Mouse (Mus musculus): ENCODE measurements around the gene Casp9. TPM values are rescaled to one million over a fixed set of nuclear protein-coding genes. Genes with fewer than 3 reads are reported as not detected.

The Casp9 gene
- total RNA-seq, 1 experiment: 6.1 TPM

DNA sequence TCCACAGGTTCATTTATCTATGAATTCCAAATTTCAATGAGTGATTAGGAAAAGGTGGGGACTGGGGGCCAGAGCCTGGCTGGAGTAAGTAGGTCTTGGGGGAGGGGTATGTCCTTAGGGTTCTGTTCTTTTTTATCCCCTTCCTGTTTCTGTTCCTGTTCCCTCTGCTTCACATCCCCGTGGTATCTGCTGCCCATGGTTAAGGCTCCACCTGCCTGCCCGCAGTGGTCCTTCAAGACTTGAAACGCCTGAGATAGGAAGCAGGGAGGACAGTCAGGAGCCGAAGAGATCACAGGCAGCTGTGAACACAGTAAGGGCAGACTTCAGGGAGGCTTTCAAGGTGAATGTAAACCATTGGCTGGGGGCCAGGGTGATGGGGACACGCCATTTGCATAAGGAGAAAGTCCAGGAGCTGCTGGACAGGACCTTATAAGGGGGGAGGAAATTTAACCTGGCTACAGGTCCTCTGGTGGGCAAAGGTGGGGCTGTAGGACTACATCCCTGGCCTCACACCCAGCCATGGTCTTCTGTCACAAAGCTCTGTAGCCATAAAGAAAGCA, 41.2 kb downstream of the Casp9 start:
- H3K9ac ChIP-seq (ENCODE audit: insufficient read depth, low read depth, low read length, poor library complexity, severe bottlenecking): no peak overlapping the region
- DNase-seq (ENCODE audit: low read depth, low spot score): no peak
- peaks cover 0 to 10% of the 10 kb centered on the region in 2 experiments; a peak in 1 of 4 replicates for H3K4me1 ChIP-seq (ENCODE audit: control insufficient read depth in 2 of 2, insufficient read depth in 2 of 2, low read length in 2 of 2, poor library complexity in 1 of 2)
- H3K36me3 ChIP-seq (ENCODE audit: control insufficient read depth, insufficient read depth, low read length, poor library complexity, severe bottlenecking): no peaks in the 10 kb centered on the region
- H3K9me3 ChIP-seq (ENCODE audit: control insufficient read depth, insufficient read depth, low read depth, low read length): no peaks in the 10 kb centered on the region
- no peak overlapping the region for H3K4me3 ChIP-seq (ENCODE audit: insufficient read depth in 1 of 2, low read depth in 1 of 2, low read length in 2 of 2, poor library complexity in 1 of 2, severe bottlenecking in 1 of 2)
- in situ Hi-C loops (cut with MboI; ENCODE audit: low sequenced_read_pairs in 2 of 2, unreplicated experiment in 2 of 2): no loop called here
- H3K27ac ChIP-seq (ENCODE audit: insufficient read depth, low read depth, low read length, poor library complexity, severe bottlenecking): no peak overlapping the region
- no peak for TF ChIP-seq HCFC1 (IDR thresholded peaks at IDR 0.05; ENCODE audit: borderline replicate concordance, insufficient read depth, low read length)
- no peak for TF ChIP-seq ZC3H11A (IDR thresholded peaks at IDR 0.05; ENCODE audit: borderline replicate concordance, low read depth, low read length)
- no peak for TF ChIP-seq CHD2 (IDR thresholded peaks at IDR 0.05; ENCODE audit: low read depth, low read length)
- TF ChIP-seq ZNF384 (IDR thresholded peaks at IDR 0.05; ENCODE audit: low read depth, low read length): no peak
- TF ChIP-seq MAFK (IDR thresholded peaks at IDR 0.05; ENCODE audit: insufficient read depth, low read depth, low read length): no peak

- Histone ChIP-seq H3K9ac (ENCODE audit: insufficient read depth, low read depth, low read length, poor library complexity, severe bottlenecking) (no peak within 1 kb of the TSS), H3K4me3 (ENCODE audit: insufficient read depth in 1 of 2, low read depth in 1 of 2, low read length in 2 of 2, poor library complexity in 1 of 2, severe bottlenecking in 1 of 2) (no peak within 1 kb of the TSS), H3K27ac (ENCODE audit: insufficient read depth, low read depth, low read length, poor library complexity, severe bottlenecking) (no peak within 1 kb of the TSS), H3K4me1 (ENCODE audit: control insufficient read depth in 2 of 2, insufficient read depth in 2 of 2, low read length in 2 of 2, poor library complexity in 1 of 2) (no peaks in the 10 kb centered on the region; a peak in 1 of 4 replicates), H3K36me3 (ENCODE audit: control insufficient read depth, insufficient read depth, low read length, poor library complexity, severe bottlenecking) (no peaks in the 10 kb centered on the region), H3K9me3 (ENCODE audit: control insufficient read depth, insufficient read depth, low read depth, low read length) (no peaks in the 10 kb centered on the region)
- in situ Hi-C loops (cut with MboI; ENCODE audit: low sequenced_read_pairs in 2 of 2, unreplicated experiment in 2 of 2): no loop called here
- TF ChIP-seq HCFC1 (IDR thresholded peaks at IDR 0.05; ENCODE audit: borderline replicate concordance, insufficient read depth, low read length) (no peak), CHD2 (IDR thresholded peaks at IDR 0.05; ENCODE audit: low read depth, low read length) (no peak), ZC3H11A (IDR thresholded peaks at IDR 0.05; ENCODE audit: borderline replicate concordance, low read depth, low read length) (no peak), ZNF384 (IDR thresholded peaks at IDR 0.05; ENCODE audit: low read depth, low read length) (no peak), MAFK (IDR thresholded peaks at IDR 0.05; ENCODE audit: insufficient read depth, low read depth, low read length) (no peak)
- DNase-seq (ENCODE audit: low read depth, low spot score): no peak
Observed at GRCm38 (mm10) chr4:141845999-141846398, 52.6 kb downstream of the Casp9 start, which contains the start of gene Ctrc. Ctrc (minus strand) TSS chr4:141846359.

GRCm38 (mm10) chr4:141853437-141853836, 60.0 kb downstream of the Casp9 start:
- H3K4me3 ChIP-seq (ENCODE audit: insufficient read depth in 1 of 2, low read depth in 1 of 2, low read length in 2 of 2, poor library complexity in 1 of 2, severe bottlenecking in 1 of 2): no peak overlapping the region

GRCm38 (mm10) chr4:141857422-141857930, 64.1 kb downstream of the Casp9 start:
- in situ Hi-C loops (cut with MboI; ENCODE audit: low sequenced_read_pairs in 2 of 2, unreplicated experiment in 2 of 2): no loop called here
- Histone ChIP-seq H3K9ac (ENCODE audit: insufficient read depth, low read depth, low read length, poor library complexity, severe bottlenecking) (no peak overlapping the region), H3K27ac (ENCODE audit: insufficient read depth, low read depth, low read length, poor library complexity, severe bottlenecking) (no peak overlapping the region)

More at GRCm38 (mm10) chr4:141853437-141853836, 60.0 kb downstream of the Casp9 start:
- in situ Hi-C loops (cut with MboI; ENCODE audit: low sequenced_read_pairs in 2 of 2, unreplicated experiment in 2 of 2): no loop called here
- no peak overlapping the region for H3K27ac ChIP-seq (ENCODE audit: insufficient read depth, low read depth, low read length, poor library complexity, severe bottlenecking)
- no peak for DNase-seq (ENCODE audit: low read depth, low spot score)
- TF ChIP-seq CHD2 (IDR thresholded peaks at IDR 0.05; ENCODE audit: low read depth, low read length) (no peak), MAFK (IDR thresholded peaks at IDR 0.05; ENCODE audit: insufficient read depth, low read depth, low read length) (no peak), ZC3H11A (IDR thresholded peaks at IDR 0.05; ENCODE audit: borderline replicate concordance, low read depth, low read length) (no peak), HCFC1 (IDR thresholded peaks at IDR 0.05; ENCODE audit: borderline replicate concordance, insufficient read depth, low read length) (no peak), ZNF384 (IDR thresholded peaks at IDR 0.05; ENCODE audit: low read depth, low read length) (no peak)
- no peaks in the 10 kb centered on the region for H3K36me3 ChIP-seq (ENCODE audit: control insufficient read depth, insufficient read depth, low read length, poor library complexity, severe bottlenecking)
- H3K9ac ChIP-seq (ENCODE audit: insufficient read depth, low read depth, low read length, poor library complexity, severe bottlenecking): no peak overlapping the region
- H3K9me3 ChIP-seq (ENCODE audit: control insufficient read depth, insufficient read depth, low read depth, low read length): no peaks in the 10 kb centered on the region
- H3K4me1 ChIP-seq (ENCODE audit: control insufficient read depth in 2 of 2, insufficient read depth in 2 of 2, low read length in 2 of 2, poor library complexity in 1 of 2): 0 out of 4 replicates have a peak, but pooled peaks cover 0 to 2% of the 10 kb centered on the region in 2 experiments

More at GRCm38 (mm10) chr4:141857422-141857930, 64.1 kb downstream of the Casp9 start:
- Histone ChIP-seq H3K36me3 (ENCODE audit: control insufficient read depth, insufficient read depth, low read length, poor library complexity, severe bottlenecking) (peaks cover 3% of the 10 kb centered on the region; the same call in 1 of the 2 replicates), H3K4me3 (ENCODE audit: insufficient read depth in 1 of 2, low read depth in 1 of 2, low read length in 2 of 2, poor library complexity in 1 of 2, severe bottlenecking in 1 of 2) (no peak overlapping the region), H3K9me3 (ENCODE audit: control insufficient read depth, insufficient read depth, low read depth, low read length) (no peaks in the 10 kb centered on the region), H3K4me1 (ENCODE audit: control insufficient read depth in 2 of 2, insufficient read depth in 2 of 2, low read length in 2 of 2, poor library complexity in 1 of 2) (peaks cover 0 to 4% of the 10 kb centered on the region in 2 experiments; a peak in 1 of 4 replicates)
- no peak for TF ChIP-seq CHD2 (IDR thresholded peaks at IDR 0.05; ENCODE audit: low read depth, low read length)
- TF ChIP-seq ZC3H11A (IDR thresholded peaks at IDR 0.05; ENCODE audit: borderline replicate concordance, low read depth, low read length): no peak
- no peak for TF ChIP-seq HCFC1 (IDR thresholded peaks at IDR 0.05; ENCODE audit: borderline replicate concordance, insufficient read depth, low read length)
- TF ChIP-seq MAFK (IDR thresholded peaks at IDR 0.05; ENCODE audit: insufficient read depth, low read depth, low read length): no peak
- no peak for TF ChIP-seq ZNF384 (IDR thresholded peaks at IDR 0.05; ENCODE audit: low read depth, low read length)
- DNase-seq (ENCODE audit: low read depth, low spot score): peak; percentile 72
